Mouse (Mus musculus) gastrocnemius, postnatal 10 days (tissue): ENCODE measurements around the gene Cdk17. TPM values are rescaled to one million over a fixed set of nuclear protein-coding genes. Genes with fewer than 3 reads are reported as not detected.

Experiments
- DNase-seq: peaks from one replicate; pipeline ENCODE4 v3.0.0; 2021; ENCODE audit warnings: mixed read lengths
- microRNA-seq, 2 experiments: library from miRNA; unstranded; fragments of <30 nt; microRNA quantifications; one replicate each; pipeline ENCODE4 v1.2.0; 2021
- total RNA-seq, 2 experiments: library from RNA; stranded (reverse); gene quantifications; 2 replicates each; pipeline ENCODE4 v1.2.3; 2021

The Cdk17 gene
- total RNA-seq, 2 experiments from 2014 or later = 18.6 to 22.6 TPM

DNA sequence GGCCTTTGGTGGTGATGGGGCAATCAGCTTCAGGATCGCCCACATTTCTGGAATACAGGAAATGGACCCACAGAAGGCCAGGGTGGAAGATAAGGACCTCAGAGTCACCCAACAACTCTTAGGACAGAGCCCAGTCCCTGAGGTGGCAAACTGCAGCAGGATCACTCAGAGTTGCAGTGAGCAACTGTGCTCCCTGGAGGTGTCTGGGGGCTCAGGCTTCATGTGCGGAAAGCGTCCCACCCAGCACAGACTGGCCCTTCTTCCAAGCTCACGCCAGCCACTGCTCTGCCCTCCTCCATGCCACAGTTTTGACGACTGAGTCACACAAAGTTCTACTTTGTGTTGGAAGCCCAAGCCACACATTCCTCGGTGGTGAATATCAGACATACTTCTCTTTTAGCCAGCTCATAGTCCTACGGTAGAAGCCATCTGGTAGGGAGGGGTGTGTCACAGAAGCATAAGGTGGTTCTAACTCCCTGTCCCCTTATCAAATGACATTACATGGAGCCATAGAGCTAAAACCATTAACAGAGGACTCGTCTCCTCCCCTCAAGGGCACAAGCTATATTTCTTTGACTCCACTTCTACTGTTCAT is 127.0 kb downstream of the Cdk17 start:
- DNase-seq = no peak

DNA sequence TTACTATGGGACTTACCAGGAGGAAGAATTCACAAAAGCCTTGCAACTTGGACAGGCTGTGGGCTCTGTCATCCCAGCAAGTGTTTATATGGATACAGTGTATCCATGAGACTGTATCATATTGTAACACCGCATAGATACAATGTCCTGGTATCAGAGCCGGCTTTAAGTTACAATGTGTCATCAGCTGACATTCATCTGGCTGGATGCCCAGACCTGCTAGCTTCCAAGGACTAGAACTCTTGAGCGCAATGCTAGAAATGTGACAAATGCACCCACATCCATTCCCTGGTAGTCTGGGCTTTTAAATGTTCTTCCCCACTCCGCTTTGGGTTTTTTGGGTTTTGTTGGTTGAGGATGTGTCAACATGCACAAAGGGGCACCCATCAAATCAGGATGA is 127.7 kb downstream of the Cdk17 start:
- no peak for DNase-seq

DNA sequence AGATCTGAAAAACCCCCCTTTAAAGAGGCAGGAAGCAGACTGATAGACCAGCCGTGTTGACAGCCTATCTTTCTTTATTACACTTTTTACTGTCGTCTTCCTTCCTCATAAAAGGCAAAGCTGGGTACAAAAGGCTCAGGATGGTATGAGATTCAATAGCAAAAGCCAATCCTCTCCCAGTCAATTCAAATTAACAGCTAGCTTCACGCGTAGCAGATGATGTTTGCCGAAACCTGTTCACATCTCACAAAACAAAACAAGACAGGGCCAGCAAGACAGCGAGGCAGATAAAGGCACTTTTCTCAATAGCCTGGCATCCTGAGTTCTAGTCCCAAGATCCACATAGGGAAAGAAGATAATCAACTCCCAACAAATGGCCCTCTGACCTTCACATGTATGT is 128.7 kb downstream of the Cdk17 start:
- DNase-seq = no peak

DNA sequence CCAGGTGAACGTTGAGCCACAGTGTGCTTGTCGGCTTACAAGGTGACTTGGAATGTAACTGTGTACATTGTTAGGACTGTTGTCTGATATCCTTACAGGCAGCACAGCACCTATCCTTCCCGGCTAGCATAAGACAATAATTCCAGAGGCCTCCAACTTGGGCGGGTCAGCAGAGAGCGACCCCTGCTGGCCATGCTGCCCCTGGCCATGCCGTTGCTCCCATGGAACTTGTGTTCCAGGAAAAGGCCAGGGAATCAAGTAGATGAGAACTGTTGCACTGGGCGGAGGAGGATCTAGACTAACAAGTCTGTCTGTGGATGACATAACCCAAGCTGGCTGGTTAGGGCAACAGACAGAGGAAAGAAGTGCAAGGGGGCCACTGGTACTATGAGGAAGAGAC is 130.7 kb downstream of the Cdk17 start:
- DNase-seq = peak; percentile 69

DNA sequence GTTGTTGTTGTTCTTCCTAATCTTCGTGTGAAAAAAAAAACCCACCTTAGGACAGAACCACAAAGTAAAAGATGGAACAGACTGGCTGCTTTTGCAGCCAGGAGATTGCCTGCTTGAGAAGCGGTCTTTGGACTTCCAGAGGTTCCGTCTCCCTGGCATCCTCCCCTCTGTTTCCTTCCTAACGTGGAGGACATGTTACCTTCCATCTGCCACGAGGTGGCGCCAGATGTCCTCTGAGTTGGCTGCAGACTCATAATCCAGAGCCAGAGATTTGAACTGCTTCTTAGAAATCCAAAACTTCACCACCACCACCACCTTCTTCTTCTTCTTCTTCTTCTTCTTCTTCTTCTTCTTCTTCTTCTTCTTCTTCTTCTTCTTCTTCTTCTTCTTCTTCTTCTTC is 131.2 kb downstream of the Cdk17 start:
- DNase-seq = peak; percentile 87

DNA sequence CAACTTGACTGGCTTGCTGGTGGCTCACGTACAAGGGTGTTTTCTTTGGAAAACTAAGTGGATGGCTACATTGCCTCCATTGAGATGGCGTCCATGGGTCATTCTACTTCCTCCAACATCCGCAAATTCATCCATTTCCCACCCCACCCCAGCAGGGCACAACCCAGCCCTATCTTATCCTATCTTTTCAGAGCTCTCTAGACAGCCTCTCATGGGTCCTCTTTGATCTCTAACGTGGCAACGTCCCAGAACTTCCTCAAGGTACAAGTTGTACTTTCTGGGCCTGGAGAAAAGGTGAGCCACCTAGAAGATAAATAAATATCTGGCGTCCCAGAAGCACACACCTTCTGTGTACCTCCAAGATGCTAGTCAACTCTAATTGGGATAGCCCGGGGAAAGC is 132.9 kb downstream of the Cdk17 start:
- no peak for DNase-seq

DNA sequence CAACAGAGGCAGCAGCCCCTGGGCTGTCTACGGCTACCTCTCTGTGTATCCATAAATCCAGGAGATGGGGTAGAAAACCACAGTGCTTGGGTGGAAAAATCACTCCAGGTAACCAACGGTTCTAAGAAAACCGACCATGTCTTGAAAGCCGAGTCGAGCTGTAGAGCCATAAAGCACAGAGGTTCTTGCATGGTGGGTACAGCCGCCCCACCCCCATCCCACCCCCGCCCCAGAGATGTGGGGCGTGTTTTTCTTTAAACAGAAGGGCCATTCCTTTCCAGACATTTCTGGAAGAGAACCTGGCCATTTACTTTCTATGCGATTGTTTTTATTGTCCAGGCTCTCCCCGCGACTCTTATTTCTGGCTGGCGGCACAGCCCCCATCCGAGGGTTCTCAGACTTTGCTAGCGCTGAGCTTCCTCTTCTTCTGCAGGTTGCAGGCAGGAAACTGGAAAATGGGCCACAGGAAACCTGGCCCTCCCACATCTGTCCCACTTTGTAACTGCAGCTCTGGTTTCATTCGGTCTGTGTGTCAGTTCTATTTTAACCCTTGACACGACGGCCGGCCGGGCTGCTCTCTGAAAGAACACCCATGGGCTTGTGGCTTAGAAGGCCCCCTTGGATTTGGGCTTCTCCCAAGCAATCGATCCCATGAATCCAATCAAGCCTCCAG is 134.0 kb downstream of the Cdk17 start:
- no peak for DNase-seq

DNA sequence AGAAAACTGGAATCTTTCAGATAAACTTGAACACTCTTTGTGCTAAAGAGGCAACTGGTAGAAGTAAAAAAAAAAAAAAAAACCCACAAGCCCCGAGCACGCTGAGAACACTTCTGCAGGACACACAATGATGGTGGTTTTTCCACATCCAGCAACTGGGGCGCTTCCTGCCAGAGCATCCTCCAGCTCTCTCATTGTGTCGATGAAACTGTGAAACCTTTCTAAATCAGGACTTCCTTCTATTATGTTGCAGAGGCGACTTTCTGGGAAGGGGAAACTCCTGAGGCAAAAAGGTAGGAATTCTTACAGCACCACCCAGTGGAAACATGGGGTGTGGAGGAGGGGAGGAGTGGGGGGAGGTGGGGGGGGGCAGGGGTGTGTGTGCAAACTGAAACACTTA is 137.1 kb downstream of the Cdk17 start:
- DNase-seq = no peak

DNA sequence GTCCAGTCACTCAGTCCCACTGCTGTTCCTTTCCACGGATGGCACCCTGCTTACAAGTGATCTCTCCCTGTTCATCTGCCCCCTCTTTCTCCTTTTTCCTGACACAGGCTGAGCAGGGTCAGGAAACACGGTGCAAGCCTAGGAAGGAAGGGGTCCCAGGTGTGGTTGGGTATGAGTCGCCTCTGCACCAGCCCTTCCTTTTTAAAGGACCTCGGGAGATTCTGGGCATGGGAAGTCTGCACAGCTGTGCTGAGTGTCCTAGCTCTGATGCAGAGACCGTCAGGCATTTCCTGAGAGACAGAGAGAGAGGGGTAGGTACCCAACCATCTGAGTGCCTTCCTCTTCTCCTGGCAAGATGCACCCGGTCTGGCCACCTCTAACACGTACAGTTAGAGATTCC is 137.5 kb downstream of the Cdk17 start:
- DNase-seq = no peak

DNA sequence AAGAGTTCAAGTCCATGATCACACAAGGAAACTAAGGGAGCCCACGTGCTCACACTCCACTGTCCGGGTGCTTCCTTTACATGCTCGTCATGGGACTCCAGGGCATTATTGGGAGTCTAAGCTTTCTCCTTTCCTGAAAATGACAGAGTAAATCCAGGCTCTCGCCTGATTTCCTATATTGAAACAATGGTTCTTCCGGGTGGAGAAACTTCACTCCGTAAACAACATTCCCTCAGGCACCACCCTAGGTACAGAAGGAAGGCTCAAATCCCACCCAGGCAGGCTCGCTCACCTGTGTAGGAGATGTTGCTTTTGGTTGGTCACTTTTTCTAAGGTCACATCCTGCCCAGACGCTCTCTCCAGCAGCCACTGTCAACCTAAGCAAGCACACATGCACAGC is 141.2 kb downstream of the Cdk17 start:
- no peak for DNase-seq

DNA sequence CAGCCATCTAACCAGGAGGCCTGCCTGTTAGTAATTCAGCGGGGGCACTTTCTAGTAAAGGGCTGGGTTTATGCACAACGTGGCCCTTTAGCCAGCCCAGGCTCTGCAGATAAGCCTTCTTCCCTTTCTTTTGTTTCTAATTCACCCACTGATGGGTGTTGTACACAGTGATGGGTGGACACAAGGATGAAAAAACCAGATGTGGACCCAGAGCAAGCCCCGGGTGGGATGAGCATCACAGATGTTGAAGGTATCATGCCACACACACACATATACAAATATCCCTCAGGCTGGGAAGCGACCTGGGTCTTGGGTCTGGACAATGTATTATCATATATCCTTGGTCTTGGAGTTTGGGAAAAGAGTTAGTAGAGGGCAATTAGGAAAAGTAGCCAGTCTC is 142.6 kb downstream of the Cdk17 start:
- no peak for DNase-seq

DNA sequence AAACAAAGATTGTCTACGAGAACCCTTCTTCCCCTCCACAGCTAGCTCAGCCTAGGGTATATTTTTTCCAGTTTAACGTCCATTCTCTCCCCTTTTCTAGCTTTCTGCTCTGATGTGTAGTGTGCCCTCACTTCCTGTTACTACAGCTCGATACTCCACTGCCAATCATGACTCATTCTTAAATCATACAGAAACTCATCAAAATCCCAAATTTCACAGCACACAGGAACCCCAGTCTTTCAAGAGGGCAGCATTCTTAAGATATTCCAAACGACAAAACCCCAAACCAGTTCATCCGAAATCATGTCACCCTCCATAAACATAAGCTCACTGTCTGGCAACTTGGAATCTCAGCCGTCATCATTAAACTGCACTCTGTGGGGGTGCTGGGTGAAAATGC is 145.3 kb downstream of the Cdk17 start:
- DNase-seq = no peak

DNA sequence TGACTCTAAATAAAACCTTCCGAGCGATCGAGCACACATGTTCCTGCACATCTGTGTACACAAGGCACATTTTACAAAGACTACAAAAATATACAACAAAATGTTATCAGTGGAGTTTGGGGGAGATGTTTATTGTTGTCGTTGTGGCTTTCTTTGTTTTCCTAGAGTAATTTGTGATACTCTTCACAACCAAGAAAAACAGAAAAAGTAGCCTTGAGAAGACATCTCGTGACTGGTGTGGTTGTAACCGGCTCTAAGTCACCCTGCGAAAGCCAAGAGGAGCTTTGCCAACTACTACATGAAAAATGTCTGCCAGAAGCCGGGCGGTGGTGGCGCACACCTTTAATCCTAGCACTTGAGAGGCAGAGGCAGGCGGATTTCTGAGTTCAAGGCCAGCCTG is 145.7 kb downstream of the Cdk17 start:
- no peak for DNase-seq

DNA sequence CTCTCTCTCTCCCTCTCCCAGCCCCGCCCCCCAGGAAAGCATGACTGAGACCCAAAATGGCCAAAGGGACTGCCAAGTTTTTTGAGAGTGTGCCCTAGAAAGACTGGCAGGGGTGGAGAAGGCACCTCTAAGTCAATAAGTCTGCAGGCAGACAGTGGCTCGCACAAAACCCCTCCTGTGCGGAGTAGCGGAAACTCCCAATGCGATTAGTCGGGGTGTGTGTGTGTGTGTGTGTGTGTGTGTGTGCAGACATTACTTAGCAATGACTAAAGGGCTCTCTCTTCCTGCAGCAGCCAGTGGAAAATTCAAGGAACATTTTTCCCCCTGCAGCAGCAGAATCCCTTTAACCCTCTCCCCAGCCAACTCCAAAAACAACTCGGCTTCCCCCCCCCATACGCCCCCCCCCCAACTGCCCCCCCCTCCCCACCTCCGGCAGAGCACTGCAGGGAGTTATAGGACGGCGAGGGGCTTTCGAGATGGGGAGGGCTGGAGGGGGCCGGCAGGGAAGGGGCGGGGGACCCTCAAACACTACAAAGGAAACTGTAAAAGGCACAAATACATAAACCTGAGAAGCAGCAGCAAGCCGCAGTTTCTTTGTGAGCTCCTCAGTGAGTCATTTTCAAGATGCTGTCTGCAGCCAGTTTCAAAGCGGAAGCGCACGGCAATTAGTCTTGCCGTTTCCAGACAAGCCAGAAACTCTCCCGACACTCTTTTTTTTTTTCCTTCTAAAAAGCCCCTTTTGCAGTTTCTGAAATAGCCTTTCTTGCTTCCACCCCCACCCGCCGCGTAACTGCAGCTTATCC is 148.7 kb downstream of the Cdk17 start:
- DNase-seq = peak; percentile 45

DNA sequence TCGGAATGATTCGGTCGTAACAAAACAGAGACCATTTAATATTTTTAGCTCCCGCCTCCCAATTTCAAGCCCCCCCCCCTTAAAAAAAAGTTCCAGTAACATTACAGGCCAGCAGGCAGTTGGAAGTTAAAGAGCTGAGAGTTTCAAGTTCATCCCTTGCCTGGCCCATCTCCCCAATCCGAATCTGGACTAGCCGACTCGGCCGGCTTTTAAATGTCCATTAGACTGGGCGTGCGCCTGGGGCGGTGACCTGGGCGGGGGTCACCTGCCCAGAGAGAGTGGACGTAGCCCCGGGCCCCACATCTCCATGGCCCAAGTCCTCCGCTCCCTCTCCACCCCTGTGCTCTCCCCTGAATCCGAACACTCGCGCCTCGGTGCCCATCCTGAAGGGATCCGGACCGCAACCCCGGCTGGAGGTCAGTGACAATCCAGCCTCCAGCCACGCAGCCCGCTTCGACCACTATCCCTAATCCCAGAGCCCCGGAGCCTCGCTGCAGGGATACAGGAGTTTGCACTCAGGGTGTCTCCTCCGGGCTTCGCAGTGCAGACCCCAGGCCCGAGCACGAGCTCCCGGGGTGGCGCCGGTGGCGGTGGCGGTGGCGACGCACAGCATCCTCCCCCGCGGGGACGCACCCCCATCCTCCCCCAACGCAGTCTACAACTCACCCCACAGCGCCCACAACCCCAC is 149.4 kb downstream of the Cdk17 start:
- DNase-seq = peak; percentile 38

DNA sequence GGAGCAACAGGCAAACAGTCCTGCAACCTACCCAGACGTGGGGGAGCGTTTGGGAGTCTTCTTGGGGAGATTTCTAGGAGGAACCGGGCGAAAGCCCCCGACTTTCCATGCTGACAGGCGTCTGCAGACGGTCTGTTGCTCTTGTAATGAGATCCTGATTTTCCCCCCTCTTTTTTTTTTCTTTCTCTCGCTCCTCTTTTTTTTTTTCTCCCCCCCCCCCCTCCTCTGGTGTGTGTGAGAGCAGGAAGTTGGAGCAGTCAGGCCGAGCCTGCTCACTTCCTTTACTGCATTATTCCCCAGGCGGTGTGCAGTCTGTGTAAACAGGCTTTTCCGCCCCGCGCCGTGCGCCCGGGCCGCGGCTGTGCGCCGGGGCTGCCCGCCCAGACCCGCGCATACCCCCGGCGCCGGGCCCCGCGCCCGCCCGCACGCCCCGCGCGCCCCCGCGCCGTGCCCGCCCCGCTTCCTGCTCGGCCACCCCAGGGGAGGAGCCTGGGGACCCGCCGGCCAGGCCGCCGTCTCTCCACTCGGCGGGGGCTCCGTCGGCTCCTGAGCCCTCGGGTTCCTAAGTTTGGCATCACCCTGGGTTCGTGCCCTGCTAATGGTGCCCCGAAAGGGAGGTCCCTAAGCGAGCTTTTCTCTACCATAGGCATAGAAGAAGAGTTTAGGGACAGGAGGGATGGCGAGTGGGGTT is 150.2 kb downstream of the Cdk17 start, which contains the start of gene Elk3:
TSS of gene Elk3 (minus strand) at position 415 of the 691 bp plus-strand sequence.
- DNase-seq = peak; percentile 58

DNA sequence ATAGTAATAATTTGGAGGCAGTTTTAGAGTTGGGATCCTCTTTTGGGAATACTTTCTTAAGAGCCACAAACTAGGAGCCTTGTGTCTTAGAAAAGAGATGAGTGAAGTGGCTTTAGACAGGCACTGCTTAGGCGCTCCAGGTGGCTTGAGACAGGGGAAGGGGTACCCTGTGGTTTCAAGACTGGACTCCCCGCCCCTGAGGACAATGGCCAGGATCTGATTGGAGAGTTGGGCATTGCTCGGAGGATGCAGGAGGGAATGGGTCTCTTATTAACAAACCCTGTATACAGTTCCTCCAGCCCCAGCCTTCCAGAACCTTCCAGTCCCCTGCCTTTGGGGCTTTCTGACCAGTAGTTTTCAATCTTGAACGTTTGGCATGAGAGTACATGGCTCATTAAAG is 150.9 kb downstream of the Cdk17 start:
- no peak for DNase-seq

Small RNAs within 50 kb of the gene (microRNA-seq; reads per million reads assigned to microRNA genes)
- 0 to 0.32 reads per million in 2 experiments for gene Mir1931

Other genes with a start within 250 kb of the Cdk17 start
- 1 to 10 TPM in 1 of 2 experiments, under 1 TPM in 1; 0.54 to 1.1 TPM for gene Cfap54, start 79.3 kb upstream of the Cdk17 start, total RNA-seq
- gene Elk3, start 150.3 kb downstream of the Cdk17 start, total RNA-seq = 10 to 100 TPM; 41.9 to 46.7 TPM